Mouse (Mus musculus) heart, embryonic 13.5 days (tissue): ENCODE results near the gene Ralgapb. TPM values are rescaled to one million over a fixed set of nuclear protein-coding genes. Genes with fewer than 3 reads are reported as not detected.

ENCODE experiments used
- ATAC-seq: fragments of 200-750 bp; cut with Nextera tagmentation; 2 replicates; pipeline ENCODE4 v1.8.0; 2017; ENCODE audit warnings: moderate TSS enrichment; ENCODE audit not compliant: insufficient number of reproducible peaks, low FRiP score, low TSS enrichment; ENCODE audit errors: extremely low read depth
- H3K27ac ChIP-seq: fragments of 300-500 bp; sonication (generic); replicated peaks from 2 replicates; pipeline ENCODE4 v1.5.1; 2015; ENCODE audit warnings: moderate library complexity, mild to moderate bottlenecking, inconsistent platforms
- H3K27me3 ChIP-seq: fragments of 300-500 bp; sonication (generic); replicated peaks from 2 replicates; pipeline ENCODE4 v1.6.1; 2015; ENCODE audit warnings: mild to moderate bottlenecking, inconsistent platforms
- H3K36me3 ChIP-seq: fragments of 300-500 bp; sonication (generic); 2 replicates; pipeline ENCODE4 v1.6.1; 2015; ENCODE audit warnings: mild to moderate bottlenecking, inconsistent platforms
- H3K4me1 ChIP-seq: fragments of 300-500 bp; sonication (generic); 2 replicates; pipeline ENCODE4 v1.6.1; 2015; ENCODE audit warnings: inconsistent platforms
- H3K4me2 ChIP-seq: fragments of 300-500 bp; sonication (generic); 2 replicates; pipeline ENCODE4 v1.6.1; 2015; ENCODE audit warnings: inconsistent platforms, mild to moderate bottlenecking, moderate library complexity
- H3K4me3 ChIP-seq: fragments of 300-500 bp; sonication (generic); 2 replicates; pipeline ENCODE4 v1.5.1; 2015; ENCODE audit warnings: moderate library complexity, mild to moderate bottlenecking, inconsistent platforms
- H3K9ac ChIP-seq: fragments of 300-500 bp; sonication (generic); 2 replicates; pipeline ENCODE4 v1.6.1; 2015; ENCODE audit warnings: inconsistent platforms, mild to moderate bottlenecking, moderate library complexity
- H3K9me3 ChIP-seq: fragments of 300-500 bp; sonication (generic); 2 replicates; pipeline ENCODE4 v1.6.1; 2016; ENCODE audit warnings: inconsistent platforms
- WGBS: fragments of 180-500 bp; shearing (Covaris S2); methylation state at CpG from one replicate; pipeline ENCODE4 v1.1.7; 2015; ENCODE audit warnings: mixed read lengths; 5-methylcytosine and 5-hydroxymethylcytosine counted together
- polyA plus RNA-seq: library from polyadenylated mRNA; unstranded; fragments of >200 nt; fragmentation: Nextera tagmentation; extraction: Ambion mirVana; gene quantifications from 2 replicates; pipeline ENCODE4 v1.2.1, GENCODE M21; 2015

The Ralgapb gene
- polyA plus RNA-seq, 1 experiment from 2014 or later, result 11.2 TPM

- no peak for ATAC-seq
- Histone ChIP-seq H3K9me3 (no peaks in the 10 kb centered on the region), H3K4me2 (no peak overlapping the region), H3K4me1 (no peaks in the 10 kb centered on the region), H3K27ac (no peak overlapping the region), H3K9ac (no peak overlapping the region), H3K36me3 (peaks cover 91% of the 10 kb centered on the region), H3K4me3 (no peak overlapping the region), H3K27me3 (no peaks in the 10 kb centered on the region)
- 81% methylated on average over 3 of the region's 3 CpGs for WGBS
Observed at GRCm38 (mm10) chr2:158477640-158478039, 68.0 kb downstream of the Ralgapb start.

DNA sequence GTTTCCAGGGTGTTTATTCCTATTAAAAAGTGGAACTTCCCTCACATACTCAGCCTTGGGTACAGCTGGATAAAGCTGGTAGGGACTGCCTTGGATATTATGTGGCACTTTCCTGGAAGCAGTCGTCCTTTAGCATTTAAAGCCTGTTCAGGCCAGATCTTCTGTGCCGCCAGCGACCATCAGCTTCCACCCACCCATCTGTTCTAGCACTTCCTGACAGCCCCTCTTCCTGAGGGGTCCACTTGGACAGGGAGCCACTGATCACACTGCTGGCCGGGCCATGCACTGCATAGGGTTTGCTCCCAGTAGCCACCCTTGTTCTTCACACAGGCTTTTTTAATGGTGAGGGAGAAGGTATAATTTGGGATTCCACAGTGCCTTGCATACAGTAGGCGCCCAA lies 88.8 kb downstream of the Ralgapb start:
- peaks cover 60% of the 10 kb centered on the region for H3K36me3 ChIP-seq
- ATAC-seq, result no peak
- WGBS, result 79% methylated on average over 5 of the region's 5 CpGs
- no peak overlapping the region for H3K4me2 ChIP-seq
- no peaks in the 10 kb centered on the region for H3K9me3 ChIP-seq
- H3K9ac ChIP-seq, result no peak overlapping the region
- no peaks in the 10 kb centered on the region for H3K4me1 ChIP-seq
- H3K4me3 ChIP-seq, result no peak overlapping the region
- no peak overlapping the region for H3K27ac ChIP-seq
- H3K27me3 ChIP-seq, result no peaks in the 10 kb centered on the region

DNA sequence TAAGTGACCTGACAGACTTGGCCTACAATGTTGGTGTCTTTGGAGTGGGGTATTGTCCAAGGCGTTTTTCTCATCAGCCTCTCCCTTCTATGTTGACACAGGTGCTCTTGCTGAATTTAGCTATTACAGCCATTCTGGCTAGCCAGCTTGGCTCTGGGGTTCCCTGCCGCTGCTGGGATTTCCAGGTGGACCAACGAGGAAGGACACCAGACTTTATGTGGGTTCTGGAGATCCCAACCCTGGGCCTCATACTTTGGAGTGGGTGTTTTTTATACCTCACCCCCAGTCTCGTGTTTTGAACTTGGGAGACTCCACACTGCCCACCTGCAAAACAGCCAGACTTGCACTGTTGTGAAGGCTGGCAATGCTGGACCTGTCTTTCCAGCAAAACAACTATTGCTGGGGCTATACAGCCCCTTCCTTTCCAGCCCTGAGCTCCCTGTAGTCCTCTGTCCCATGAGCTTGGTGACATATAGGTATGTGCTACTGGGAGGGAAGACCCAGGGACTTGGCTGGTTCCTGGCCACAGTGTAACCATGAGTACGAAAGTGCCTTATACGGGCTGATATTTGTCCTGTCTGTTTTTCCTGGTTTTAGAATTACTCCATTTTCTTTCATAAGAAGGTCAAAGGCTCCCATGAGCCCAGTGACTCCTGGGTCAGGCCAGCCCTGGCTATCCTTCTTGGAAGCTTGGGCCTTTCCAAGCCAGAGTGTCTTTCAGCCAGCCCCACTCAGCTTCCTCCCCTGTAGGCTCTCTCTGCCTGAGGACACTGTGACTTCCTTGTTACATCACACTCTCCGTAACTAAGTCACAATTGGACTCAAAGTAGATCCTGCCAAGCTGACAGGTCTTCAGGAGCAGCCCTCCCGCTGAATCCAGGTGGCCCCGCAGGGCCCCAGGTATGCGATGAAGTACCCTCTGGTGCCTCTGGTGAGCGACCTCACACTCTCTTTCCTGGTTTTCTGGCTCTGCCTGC lies 92.5 kb downstream of the Ralgapb start, which contains the start of gene Adig:
Gene Adig (plus strand): TSS at position 777 of the 977 bp plus-strand sequence.
- Histone ChIP-seq H3K27ac (no peak within 1 kb of the TSS), H3K9me3 (no peaks in the 10 kb centered on the region), H3K36me3 (peaks cover 26% of the 10 kb centered on the region), H3K4me2 (no peak within 1 kb of the TSS), H3K9ac (no peak within 1 kb of the TSS), H3K27me3 (no peaks in the 10 kb centered on the region), H3K4me1 (no peaks in the 10 kb centered on the region), H3K4me3 (no peak within 1 kb of the TSS)
- WGBS, result 70% methylated on average over 11 of the region's 11 CpGs
- ATAC-seq, result no peak

DNA sequence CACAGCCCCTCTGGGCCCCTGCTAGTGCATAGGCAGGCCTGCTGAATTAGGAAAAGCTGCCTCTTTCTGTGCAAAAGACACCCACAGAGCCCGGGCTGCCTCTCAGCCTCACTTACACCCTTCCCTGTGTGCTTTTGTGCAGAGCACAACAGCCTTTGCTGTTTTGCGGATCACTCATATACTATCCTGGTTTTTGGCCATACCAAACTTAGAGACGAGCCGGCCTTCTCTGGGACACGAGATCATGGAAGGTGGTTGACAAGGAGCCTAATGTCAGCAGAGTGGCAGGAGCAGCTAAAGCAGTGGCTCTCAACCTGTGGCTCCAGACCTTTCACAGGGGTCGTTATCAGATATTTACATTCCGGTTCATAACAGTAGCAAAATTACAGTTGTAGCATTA lies 93.6 kb downstream of the Ralgapb start:
- no peak overlapping the region for H3K4me3 ChIP-seq
- H3K27ac ChIP-seq, result no peak overlapping the region
- 71% methylated on average over 7 of the region's 7 CpGs for WGBS

GRCm38 (mm10) chr2:158503671-158504070 lies 94.0 kb downstream of the Ralgapb start:
- Histone ChIP-seq H3K4me3 (no peak overlapping the region), H3K4me1 (no peaks in the 10 kb centered on the region), H3K27ac (no peak overlapping the region), H3K27me3 (no peaks in the 10 kb centered on the region), H3K36me3 (peaks cover 11% of the 10 kb centered on the region), H3K9me3 (no peaks in the 10 kb centered on the region), H3K4me2 (no peak overlapping the region), H3K9ac (no peak overlapping the region)
- 76% methylated on average over 4 of the region's 4 CpGs for WGBS
- ATAC-seq, result no peak

More for the DNA sequence above, 93.6 kb downstream of the Ralgapb start:
- H3K9me3 ChIP-seq, result no peaks in the 10 kb centered on the region
- ATAC-seq, result no peak
- H3K9ac ChIP-seq, result no peak overlapping the region
- H3K4me1 ChIP-seq, result no peaks in the 10 kb centered on the region
- peaks cover 15% of the 10 kb centered on the region for H3K36me3 ChIP-seq
- no peak overlapping the region for H3K4me2 ChIP-seq
- H3K27me3 ChIP-seq, result no peaks in the 10 kb centered on the region

DNA sequence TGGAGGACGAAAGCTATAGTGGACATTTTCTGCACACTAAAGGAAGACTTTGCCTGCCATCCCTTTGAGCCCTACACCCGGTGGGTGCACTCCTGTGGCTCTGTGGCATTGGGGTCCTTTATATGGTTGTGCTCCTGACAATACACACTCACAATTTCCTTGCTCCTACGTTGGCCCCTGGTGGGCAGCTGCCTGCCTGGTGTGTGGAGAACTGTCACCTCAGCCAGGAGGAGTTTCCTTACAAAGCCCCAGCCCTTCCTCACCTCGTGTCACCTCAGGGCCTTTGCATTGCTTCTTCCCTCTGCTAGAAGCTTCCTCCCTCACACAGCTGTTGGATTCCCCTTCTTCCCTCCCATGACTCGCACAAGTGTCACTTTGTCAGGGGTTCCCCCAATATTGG lies 96.8 kb downstream of the Ralgapb start:
- no peak overlapping the region for H3K27ac ChIP-seq
- no peak overlapping the region for H3K4me3 ChIP-seq
- H3K36me3 ChIP-seq, result no peaks in the 10 kb centered on the region
- H3K9ac ChIP-seq, result no peak overlapping the region
- no peaks in the 10 kb centered on the region for H3K9me3 ChIP-seq
- ATAC-seq, result no peak
- H3K4me1 ChIP-seq, result peaks cover 6% of the 10 kb centered on the region
- no peak overlapping the region for H3K4me2 ChIP-seq
- WGBS, result 62% methylated on average over 5 of the region's 5 CpGs
- H3K27me3 ChIP-seq, result no peaks in the 10 kb centered on the region

- no peak overlapping the region for H3K9ac ChIP-seq
- H3K9me3 ChIP-seq, result no peaks in the 10 kb centered on the region
- H3K36me3 ChIP-seq, result no peaks in the 10 kb centered on the region
- H3K4me1 ChIP-seq, result peaks cover 6% of the 10 kb centered on the region
- H3K4me3 ChIP-seq, result no peak overlapping the region
- H3K27me3 ChIP-seq, result no peaks in the 10 kb centered on the region
- no peak overlapping the region for H3K4me2 ChIP-seq
- H3K27ac ChIP-seq, result no peak overlapping the region
- ATAC-seq, result no peak
- 86% methylated on average over 10 of the region's 10 CpGs for WGBS
Observed at GRCm38 (mm10) chr2:158507046-158507445, 97.4 kb downstream of the Ralgapb start.

DNA sequence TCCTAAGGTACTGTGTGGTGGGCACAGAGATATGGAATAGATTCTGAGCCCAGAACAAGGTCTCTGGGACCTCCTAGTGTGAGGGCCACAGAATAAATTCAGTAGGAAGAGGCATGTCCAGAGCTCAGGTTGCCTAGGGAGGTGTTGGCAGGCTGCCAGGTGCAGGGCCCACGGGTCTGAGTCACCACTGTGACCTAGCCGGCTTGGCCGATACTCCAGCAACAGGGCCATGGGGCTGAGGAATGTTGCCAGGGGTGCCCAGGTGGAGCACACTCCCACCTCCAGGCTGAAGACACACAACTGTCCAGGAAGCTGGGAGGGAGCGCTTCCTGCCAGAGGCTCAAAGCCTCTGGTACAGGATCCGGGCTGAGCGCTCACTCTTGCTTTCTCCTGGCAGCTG lies 101.0 kb downstream of the Ralgapb start:
- no peaks in the 10 kb centered on the region for H3K27me3 ChIP-seq
- no peak overlapping the region for H3K4me3 ChIP-seq
- ATAC-seq, result no peak
- no peak overlapping the region for H3K9ac ChIP-seq
- H3K4me2 ChIP-seq, result no peak overlapping the region
- H3K4me1 ChIP-seq, result peaks cover 6% of the 10 kb centered on the region
- H3K9me3 ChIP-seq, result no peaks in the 10 kb centered on the region
- H3K36me3 ChIP-seq, result no peaks in the 10 kb centered on the region
- WGBS, result 42% methylated on average over 6 of the region's 6 CpGs
- H3K27ac ChIP-seq, result no peak overlapping the region

GRCm38 (mm10) chr2:158512528-158512927 lies 102.9 kb downstream of the Ralgapb start, which contains the start of gene Arhgap40:
Arhgap40 (plus strand) TSS chr2:158512796.
- 82% methylated on average over 10 of the region's 10 CpGs for WGBS
- no peak within 1 kb of the TSS for H3K4me3 ChIP-seq
- no peak within 1 kb of the TSS for H3K9ac ChIP-seq
- ATAC-seq, result no peak
- H3K9me3 ChIP-seq, result no peaks in the 10 kb centered on the region
- peaks cover 6% of the 10 kb centered on the region for H3K4me1 ChIP-seq
- no peak within 1 kb of the TSS for H3K27ac ChIP-seq
- no peaks in the 10 kb centered on the region for H3K27me3 ChIP-seq
- H3K36me3 ChIP-seq, result no peaks in the 10 kb centered on the region
- H3K4me2 ChIP-seq, result no peak within 1 kb of the TSS

DNA sequence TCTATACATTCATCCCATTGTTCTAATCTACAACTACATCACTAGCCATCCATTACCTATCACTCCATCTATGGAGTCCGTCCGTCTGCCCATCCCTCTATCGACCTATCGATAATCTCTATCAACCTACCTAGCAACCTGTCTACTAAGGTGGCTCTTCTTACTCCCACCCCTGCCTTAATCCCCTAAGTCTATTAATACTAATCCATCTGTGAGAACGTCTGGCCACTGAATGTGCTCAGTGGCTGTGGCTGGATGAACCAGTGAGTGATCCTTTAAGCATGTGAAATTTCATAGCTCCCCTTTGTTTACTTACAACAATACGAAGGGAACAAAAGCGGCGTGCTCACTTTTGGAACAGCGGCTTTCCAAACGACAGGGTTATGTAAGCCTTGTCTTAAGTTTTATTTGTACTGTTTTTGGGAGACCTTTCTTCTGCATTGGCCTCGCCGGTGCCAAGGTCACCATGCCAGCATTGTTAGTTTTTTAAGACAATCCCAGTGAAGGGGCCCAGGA lies 104.2 kb downstream of the Ralgapb start:
- Histone ChIP-seq H3K9ac (no peak overlapping the region), H3K27me3 (no peaks in the 10 kb centered on the region), H3K4me2 (no peak overlapping the region), H3K9me3 (no peaks in the 10 kb centered on the region), H3K4me1 (peaks cover 9% of the 10 kb centered on the region), H3K4me3 (no peak overlapping the region), H3K36me3 (no peaks in the 10 kb centered on the region), H3K27ac (no peak overlapping the region)
- WGBS, result 79% methylated on average over 12 of the region's 12 CpGs
- ATAC-seq, result no peak

GRCm38 (mm10) chr2:158518583-158518982 lies 108.9 kb downstream of the Ralgapb start:
- Histone ChIP-seq H3K4me2 (no peak overlapping the region), H3K27me3 (no peaks in the 10 kb centered on the region), H3K27ac (no peak overlapping the region), H3K36me3 (no peaks in the 10 kb centered on the region), H3K4me3 (no peak overlapping the region), H3K9ac (no peak overlapping the region), H3K4me1 (peaks cover 10% of the 10 kb centered on the region), H3K9me3 (no peaks in the 10 kb centered on the region)
- no peak for ATAC-seq
- 37% methylated on average over 6 of the region's 6 CpGs for WGBS
